Mouse (Mus musculus): Measurements from ENCODE around the gene Vasn. TPM values are rescaled to one million over a fixed set of nuclear protein-coding genes. Genes with fewer than 3 reads are reported as not detected.

Vasn gene
- 6.2 and 6.6 TPM in 2 replicates for polyA plus RNA-seq (2015; fragmentation: Nextera tagmentation; extraction: Ambion mirVana)

DNA sequence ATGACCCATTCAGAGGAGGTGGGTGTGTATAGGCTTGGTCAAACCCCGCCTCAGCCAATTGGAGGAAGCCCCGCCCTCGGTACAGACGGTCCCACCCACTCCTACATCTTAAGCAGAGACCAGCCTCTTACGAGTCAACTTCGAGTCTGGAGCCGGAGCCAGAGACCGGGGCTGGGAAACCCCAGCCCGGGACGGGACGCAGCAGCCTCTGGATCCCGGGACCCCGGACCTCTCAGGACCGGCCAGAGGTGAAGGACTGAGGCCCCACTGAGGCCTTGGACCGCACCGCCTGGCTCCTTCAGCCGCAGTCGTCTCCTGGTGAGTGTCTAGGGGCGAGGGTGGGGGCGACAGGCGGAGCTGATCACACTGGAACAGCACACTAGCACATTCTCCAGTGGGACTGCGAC lies at the start of gene Vasn, which contains the start of gene Dnaja3:
Gene Vasn, plus strand, starts transcription at position 111 of the 407 bp plus-strand sequence.
Gene Dnaja3, plus strand, starts transcription at position 159 of the 407 bp plus-strand sequence.

DNA sequence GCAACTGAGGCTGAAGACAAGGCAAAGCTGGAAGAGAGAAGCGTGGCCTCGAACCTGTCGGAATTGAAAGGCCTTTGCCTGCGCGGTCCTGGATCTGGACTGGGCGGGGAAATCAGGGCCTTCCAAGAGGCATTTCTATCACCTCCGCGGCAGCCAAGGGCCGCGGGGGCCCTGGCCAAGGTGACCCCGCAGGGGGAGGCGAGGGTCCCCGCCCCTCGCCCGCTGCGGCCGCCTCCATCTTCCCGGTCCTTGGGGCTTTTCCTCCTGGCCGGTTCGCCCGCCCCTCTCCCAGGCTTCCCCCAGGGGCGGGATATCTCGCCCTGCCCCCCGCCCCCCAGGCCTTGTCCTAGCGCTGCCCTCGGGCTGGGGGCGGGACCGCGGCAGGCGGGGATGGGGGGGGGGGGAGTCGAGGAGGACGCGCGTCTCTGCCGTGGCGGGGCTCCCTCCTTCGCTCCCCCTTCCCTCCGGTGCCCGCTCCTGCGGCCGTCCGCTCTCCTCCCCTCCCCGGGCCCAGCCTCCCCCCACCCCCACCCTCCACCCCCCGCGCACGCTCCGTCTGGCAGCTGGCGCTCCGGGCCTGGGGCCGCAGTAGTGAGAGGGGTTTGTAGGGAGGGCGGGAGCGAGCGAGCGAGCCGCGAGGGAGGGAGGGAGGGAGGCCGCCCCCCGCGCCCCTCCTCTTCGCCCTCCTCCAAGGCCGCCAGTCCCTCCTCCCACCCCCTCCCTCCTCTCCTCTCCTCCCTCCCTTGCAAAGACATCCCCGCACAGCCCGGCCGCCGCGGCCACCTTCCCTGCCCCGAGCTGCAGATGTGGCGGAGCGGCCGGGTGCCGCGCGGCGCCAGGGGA lies 45.5 kb upstream of the Vasn start, which contains the start of gene Glis2:
Gene Glis2, plus strand, starts transcription at position 743 of the 843 bp plus-strand sequence.

DNA sequence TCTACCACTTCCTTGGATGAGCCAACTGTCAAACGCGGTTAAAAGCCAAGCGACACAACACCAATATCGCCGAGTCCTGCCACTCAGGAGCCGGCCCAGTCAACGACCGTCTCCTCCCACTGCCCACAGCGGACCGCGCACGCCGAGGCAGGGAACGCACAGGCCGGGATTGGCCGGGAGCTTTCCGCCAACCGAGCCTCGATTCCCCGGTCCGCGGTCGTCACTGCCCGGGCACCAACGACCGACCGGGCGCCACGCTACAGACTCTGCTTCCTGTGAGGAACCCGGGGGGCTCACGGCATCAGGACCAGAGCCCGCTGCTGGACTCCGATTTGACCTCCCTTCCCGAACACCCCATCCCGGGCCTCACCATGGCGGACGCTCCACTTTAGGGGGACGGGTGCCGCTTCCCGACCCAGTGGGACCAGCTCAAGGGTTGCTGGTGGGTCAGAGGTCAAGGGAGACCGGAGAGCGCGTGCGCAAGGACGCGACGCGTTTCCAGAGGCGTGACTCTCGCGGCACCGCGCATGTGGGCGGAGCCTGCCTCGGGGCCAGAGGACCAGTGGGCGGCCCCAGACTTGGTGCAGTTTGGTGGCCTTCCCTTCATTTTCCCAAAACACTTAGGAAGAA lies 15.1 kb upstream of the Vasn start, which contains the start of gene Pam16:
Gene Pam16, minus strand, starts transcription at position 508 of the 630 bp plus-strand sequence.

DNA sequence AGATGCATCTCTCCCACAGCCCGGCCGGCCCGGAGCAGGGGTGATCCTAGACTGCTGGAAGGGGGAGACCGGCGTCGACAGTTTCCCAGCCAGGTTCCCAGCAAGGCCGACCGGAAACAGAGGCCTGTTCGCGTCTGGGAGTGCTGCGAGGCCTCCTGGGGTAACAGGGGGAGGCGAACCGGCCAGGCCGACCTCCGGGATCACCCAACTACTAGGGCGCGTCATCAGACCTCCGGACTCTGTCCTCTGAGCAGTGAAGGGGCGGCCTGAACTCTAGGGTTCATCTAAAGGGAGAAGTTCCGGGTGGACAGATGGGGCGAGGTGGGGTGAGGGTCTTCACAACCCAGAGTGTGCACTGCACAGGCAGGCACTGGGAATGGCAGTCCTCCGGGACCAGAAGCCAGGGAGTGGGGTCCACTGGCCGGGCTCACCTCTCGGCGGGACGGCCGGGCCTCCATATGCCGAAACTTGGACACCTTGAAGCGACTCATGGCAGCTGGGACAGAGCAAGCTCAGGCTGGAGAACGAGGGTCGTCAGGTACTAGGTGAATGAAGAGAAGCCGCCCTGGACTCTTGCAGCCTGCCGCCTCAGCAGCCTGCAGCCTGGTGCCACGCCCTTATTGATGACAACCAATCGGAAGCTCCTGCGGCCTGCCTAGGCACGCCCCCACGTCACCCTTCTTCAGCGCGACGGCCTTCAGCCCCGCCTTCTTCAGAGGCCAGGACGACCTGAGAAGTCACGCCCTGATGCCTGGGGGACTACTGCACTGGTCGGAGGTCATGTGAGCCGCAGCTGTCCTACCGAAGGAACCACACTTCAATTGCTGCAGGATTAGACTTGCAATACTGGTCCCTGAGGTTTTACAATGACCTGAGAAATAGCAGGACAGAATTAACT lies 39.6 kb downstream of the Vasn start, which contains the start of gene Coro7:
Gene Coro7, minus strand, starts transcription at position 657 of the 898 bp plus-strand sequence.

Other genes with a start within 250 kb of the Vasn start
- gene Adcy9, start 219.4 kb upstream of the Vasn start, polyA plus RNA-seq (2015; fragmentation: Nextera tagmentation; extraction: Ambion mirVana): 5.4 and 6.2 TPM in 2 replicates
- gene Srl, start 98.1 kb upstream of the Vasn start, polyA plus RNA-seq (2015; fragmentation: Nextera tagmentation; extraction: Ambion mirVana): 10.5 and 10.7 TPM in 2 replicates
- 5.7 and 6.2 TPM in 2 replicates for gene Tfap4, start 80.1 kb upstream of the Vasn start, polyA plus RNA-seq (2015; fragmentation: Nextera tagmentation; extraction: Ambion mirVana)
- gene Glis2, start 45.2 kb upstream of the Vasn start, polyA plus RNA-seq (2015; fragmentation: Nextera tagmentation; extraction: Ambion mirVana): 14.4 and 23.1 TPM in 2 replicates
- 164 and 170 TPM in 2 replicates for gene Pam16, start 15.0 kb upstream of the Vasn start, polyA plus RNA-seq (2015; fragmentation: Nextera tagmentation; extraction: Ambion mirVana)
- 66.7 and 68.1 TPM in 2 replicates for gene Dnaja3, start within 50 bp of the Vasn start, polyA plus RNA-seq (2015; fragmentation: Nextera tagmentation; extraction: Ambion mirVana)
- 26.9 and 29.1 TPM in 2 replicates for gene Coro7, start 39.8 kb downstream of the Vasn start, polyA plus RNA-seq (2015; fragmentation: Nextera tagmentation; extraction: Ambion mirVana)
- gene Nmral1, start 79.4 kb downstream of the Vasn start, polyA plus RNA-seq (2015; fragmentation: Nextera tagmentation; extraction: Ambion mirVana): 31.2 and 33.7 TPM in 2 replicates
- 111 and 120 TPM in 2 replicates for gene Hmox2, start 86.4 kb downstream of the Vasn start, polyA plus RNA-seq (2015; fragmentation: Nextera tagmentation; extraction: Ambion mirVana)
- 144 and 152 TPM in 2 replicates for gene Cdip1, start 150.4 kb downstream of the Vasn start, polyA plus RNA-seq (2015; fragmentation: Nextera tagmentation; extraction: Ambion mirVana)
- gene 4930562C15Rik, start 195.5 kb downstream of the Vasn start, polyA plus RNA-seq (2015; fragmentation: Nextera tagmentation; extraction: Ambion mirVana): 0.17 and 0.25 TPM in 2 replicates
- 69.2 and 80.2 TPM in 2 replicates for gene Ubald1, start 240.4 kb downstream of the Vasn start, polyA plus RNA-seq (2015; fragmentation: Nextera tagmentation; extraction: Ambion mirVana)
- gene Mgrn1, start 246.3 kb downstream of the Vasn start, polyA plus RNA-seq (2015; fragmentation: Nextera tagmentation; extraction: Ambion mirVana): 118 and 134 TPM in 2 replicates

Data from neural tube, postnatal 0 days (tissue).